Mouse (Mus musculus) hindbrain, postnatal 0 days (tissue): ENCODE data around the gene Ninl. TPM values are rescaled to one million over a fixed set of nuclear protein-coding genes. Genes with fewer than 3 reads are reported as not detected.

Experiments used
- ATAC-seq: fragments of 200-750 bp; cut with Nextera tagmentation; 2 replicates; pipeline ENCODE4 v1.8.0; 2017; ENCODE audit warnings: mild to moderate bottlenecking, moderate TSS enrichment, moderate library complexity
- DNase-seq: peaks from one replicate; pipeline ENCODE4 v3.0.0-alpha.2; 2015; ENCODE audit warnings: low spot score
- H3K27ac ChIP-seq: fragments of 300-500 bp; sonication (generic); 2 replicates; pipeline ENCODE4 v1.5.1; 2014; ENCODE audit warnings: mild to moderate bottlenecking
- H3K27me3 ChIP-seq: fragments of 300-500 bp; sonication (generic); 2 replicates; pipeline ENCODE4 v1.6.1; 2014; ENCODE audit warnings: low read length, mixed read lengths; ENCODE audit not compliant: insufficient read depth
- H3K36me3 ChIP-seq: fragments of 300-500 bp; sonication (generic); 2 replicates; pipeline ENCODE4 v1.6.1; 2014; ENCODE audit warnings: low read length, mixed read lengths; ENCODE audit not compliant: insufficient read depth
- H3K4me1 ChIP-seq: fragments of 300-500 bp; sonication (generic); 2 replicates; pipeline ENCODE4 v1.6.1; 2014; ENCODE audit warnings: antibody characterized with exemption, low read length, mixed read lengths; ENCODE audit not compliant: insufficient read depth
- H3K4me2 ChIP-seq: fragments of 300-500 bp; sonication (generic); 2 replicates; pipeline ENCODE4 v1.6.1; 2014; ENCODE audit warnings: low read depth, mild to moderate bottlenecking, low read length, moderate library complexity, mixed read lengths
- H3K4me3 ChIP-seq: fragments of 300-500 bp; sonication (generic); 2 replicates; pipeline ENCODE4 v1.5.1; 2014; ENCODE audit warnings: low read length
- H3K9ac ChIP-seq: fragments of 300-500 bp; sonication (generic); replicated peaks from 2 replicates; pipeline ENCODE4 v1.6.1; 2014; ENCODE audit warnings: mild to moderate bottlenecking, low read length, moderate library complexity, mixed read lengths
- H3K9me3 ChIP-seq: fragments of 300-500 bp; sonication (generic); 2 replicates; pipeline ENCODE4 v1.6.1; 2016; ENCODE audit warnings: low read length, mixed read lengths
- CTCF ChIP-seq: IDR thresholded peaks from 2 replicates; pipeline ENCODE4 v1.5.1; 2016; ENCODE audit warnings: antibody characterized with exemption, control low read depth, low read depth
- WGBS: fragments of 180-500 bp; shearing (Covaris S2); extraction: QIAGEN DNeasy Blood & Tissue Kit; methylation state at CpG from one replicate; pipeline ENCODE4 v1.1.7; 2014; 5-methylcytosine and 5-hydroxymethylcytosine counted together
- polyA plus RNA-seq: library from polyadenylated mRNA; unstranded; fragments of >200 nt; fragmentation: Nextera tagmentation; extraction: Ambion mirVana; gene quantifications from 2 replicates; pipeline ENCODE4 v1.2.1, GENCODE M21; 2015
- total RNA-seq: library from RNA; depleted of rRNA; stranded (reverse); fragments of >200 nt; gene quantifications from 2 replicates; pipeline ENCODE4 v1.2.3, GENCODE M21; 2014

Ninl gene
- total and polyA plus RNA-seq, 2 experiments from 2014 or later = 2.7 to 3.1 TPM

GRCm38 (mm10) chr2:150985359-150985758, 53.8 kb downstream of the Ninl start:
- no peak for TF ChIP-seq CTCF
- WGBS = 97% methylated on average over 2 of the region's 2 CpGs

GRCm38 (mm10) chr2:150982051-150982450, 57.1 kb downstream of the Ninl start:
- no peak overlapping the region for H3K4me3 ChIP-seq
- H3K4me1 ChIP-seq = no peaks in the 10 kb centered on the region
- DNase-seq (no peak), ATAC-seq (no peak)
- no peak overlapping the region for H3K9ac ChIP-seq
- no peak overlapping the region for H3K4me2 ChIP-seq
- TF ChIP-seq CTCF = no peak
- H3K36me3 ChIP-seq = no peaks in the 10 kb centered on the region
- no peak overlapping the region for H3K27ac ChIP-seq
- H3K27me3 ChIP-seq = no peaks in the 10 kb centered on the region
- H3K9me3 ChIP-seq = no peaks in the 10 kb centered on the region

More at GRCm38 (mm10) chr2:150985359-150985758, 53.8 kb downstream of the Ninl start:
- Histone ChIP-seq H3K9ac (no peak overlapping the region), H3K9me3 (no peaks in the 10 kb centered on the region), H3K4me2 (no peak overlapping the region), H3K4me3 (no peak overlapping the region), H3K27ac (no peak overlapping the region), H3K36me3 (no peaks in the 10 kb centered on the region), H3K4me1 (no peaks in the 10 kb centered on the region), H3K27me3 (no peaks in the 10 kb centered on the region)
- no peak for DNase-seq
- no peak for ATAC-seq

GRCm38 (mm10) chr2:150981524-150981923, 57.7 kb downstream of the Ninl start:
- no peak overlapping the region for H3K9ac ChIP-seq
- no peak for ATAC-seq
- no peak for TF ChIP-seq CTCF
- no peak overlapping the region for H3K4me2 ChIP-seq
- no peaks in the 10 kb centered on the region for H3K9me3 ChIP-seq
- no peaks in the 10 kb centered on the region for H3K27me3 ChIP-seq
- no peak for DNase-seq
- H3K27ac ChIP-seq = no peak overlapping the region
- no peaks in the 10 kb centered on the region for H3K36me3 ChIP-seq
- no peak overlapping the region for H3K4me3 ChIP-seq
- H3K4me1 ChIP-seq = no peaks in the 10 kb centered on the region
- WGBS = 89% methylated on average over 7 of the region's 7 CpGs

GRCm38 (mm10) chr2:150979861-150980620, 59.1 kb downstream of the Ninl start:
- no peak for TF ChIP-seq CTCF
- DNase-seq = no peak
- no peak overlapping the region for H3K4me3 ChIP-seq
- no peak overlapping the region for H3K9ac ChIP-seq
- H3K36me3 ChIP-seq = no peaks in the 10 kb centered on the region
- ATAC-seq = no peak
- no peaks in the 10 kb centered on the region for H3K27me3 ChIP-seq
- 82% methylated on average over 14 of the region's 14 CpGs for WGBS
- H3K4me1 ChIP-seq = no peaks in the 10 kb centered on the region
- H3K4me2 ChIP-seq = no peak overlapping the region
- no peak overlapping the region for H3K27ac ChIP-seq
- no peaks in the 10 kb centered on the region for H3K9me3 ChIP-seq

DNA sequence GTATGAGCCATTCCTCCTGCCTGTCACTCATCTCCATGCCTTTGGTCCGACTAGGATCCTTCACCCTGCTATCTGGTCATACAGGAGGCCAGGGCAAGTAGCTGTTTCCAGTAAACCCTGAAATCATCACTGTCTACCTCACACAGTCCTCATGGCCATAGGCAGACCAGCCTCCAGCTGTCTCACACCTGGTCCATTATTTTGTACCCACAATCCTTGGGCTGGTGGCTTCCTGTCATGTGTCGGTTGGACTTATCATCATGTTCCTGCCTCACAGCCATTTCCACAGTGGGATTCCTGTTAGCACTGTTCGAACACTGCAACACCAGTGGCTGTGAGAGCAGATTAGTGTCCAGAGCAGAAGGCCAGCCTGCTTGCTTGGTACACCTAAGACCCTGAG, 60.4 kb downstream of the Ninl start:
- no peak overlapping the region for H3K4me3 ChIP-seq
- no peak overlapping the region for H3K9ac ChIP-seq
- H3K27ac ChIP-seq = no peak overlapping the region
- ATAC-seq = no peak
- no peak for DNase-seq
- no peaks in the 10 kb centered on the region for H3K36me3 ChIP-seq
- H3K4me2 ChIP-seq = no peak overlapping the region
- WGBS = 89% methylated on average over 3 of the region's 3 CpGs
- no peaks in the 10 kb centered on the region for H3K4me1 ChIP-seq
- no peaks in the 10 kb centered on the region for H3K9me3 ChIP-seq
- TF ChIP-seq CTCF = no peak
- H3K27me3 ChIP-seq = no peaks in the 10 kb centered on the region

DNA sequence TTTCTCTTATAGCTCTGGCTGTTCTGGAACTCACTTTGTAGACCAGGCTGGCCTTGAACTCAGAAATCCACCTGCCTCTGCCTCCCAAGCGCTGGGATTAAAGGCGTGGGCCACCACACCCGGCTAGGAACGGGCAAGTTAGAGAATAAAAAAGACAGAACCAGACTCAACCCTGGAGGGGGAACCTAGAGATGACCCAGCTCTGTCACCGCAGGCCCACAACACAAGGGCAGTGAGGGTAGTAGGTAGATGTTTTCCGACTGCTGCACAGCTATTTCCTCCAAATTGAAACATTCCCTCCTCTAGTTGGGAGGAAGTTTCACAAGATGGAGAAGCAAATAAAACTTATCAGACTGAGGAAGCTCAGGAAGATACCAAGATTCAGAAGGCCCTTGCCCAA, 61.5 kb downstream of the Ninl start:
- Histone ChIP-seq H3K9me3 (no peaks in the 10 kb centered on the region), H3K9ac (no peak overlapping the region), H3K4me3 (no peak overlapping the region), H3K27ac (no peak overlapping the region), H3K36me3 (no peaks in the 10 kb centered on the region), H3K27me3 (no peaks in the 10 kb centered on the region), H3K4me1 (no peaks in the 10 kb centered on the region), H3K4me2 (no peak overlapping the region)
- 95% methylated on average over 6 of the region's 6 CpGs for WGBS
- no peak for DNase-seq
- TF ChIP-seq CTCF = no peak
- no peak for ATAC-seq

DNA sequence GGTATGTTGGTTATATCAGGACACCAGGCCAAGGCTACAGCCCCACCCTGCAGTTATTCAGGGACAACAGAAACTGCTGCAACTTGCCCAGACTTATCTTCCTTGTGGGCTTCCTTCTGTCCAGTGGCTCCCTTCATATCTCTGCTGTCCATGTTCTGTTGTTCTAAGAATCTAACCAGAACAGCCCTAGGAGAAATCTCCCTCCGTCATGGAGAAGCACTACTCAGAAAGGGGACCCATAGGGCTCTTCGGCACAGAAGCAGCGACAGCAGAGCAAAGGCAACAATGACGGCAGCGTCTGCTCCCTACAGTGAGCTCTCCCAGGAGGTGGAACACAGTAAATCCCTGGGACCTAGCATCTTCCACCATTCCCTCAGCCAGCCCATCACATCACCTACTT, 62.3 kb downstream of the Ninl start:
- Histone ChIP-seq H3K36me3 (no peaks in the 10 kb centered on the region), H3K27me3 (no peaks in the 10 kb centered on the region), H3K4me2 (no peak overlapping the region), H3K4me3 (no peak overlapping the region), H3K4me1 (no peaks in the 10 kb centered on the region), H3K27ac (no peak overlapping the region), H3K9ac (no peak overlapping the region), H3K9me3 (no peaks in the 10 kb centered on the region)
- ATAC-seq (no peak), DNase-seq (no peak)
- TF ChIP-seq CTCF = no peak
- 92% methylated on average over 5 of the region's 5 CpGs for WGBS
